Mouse (Mus musculus): Measurements from ENCODE around the gene Gm6040.

- TF ChIP-seq CTCF (IDR thresholded peaks at IDR 0.05; ENCODE audit: low read depth) (no peak), EP300 (optimal IDR thresholded peaks at IDR 0.05) (no peak)
These were observed 19.3 kb downstream of the Gm6040 start, which contains the start of gene Gm15056 for GRCm38 (mm10) chr8:20902527-20902926.
